Mouse (Mus musculus) CH12.LX (cell line): ENCODE measurements at regions not wholly inside any gene's neighbourhood (a gene's known extent, or its start where the extent isn't known, plus 50 kb on each side); places are given as distances from the start of the nearest gene placed in this dataset.

Experiments
- DNase-seq: peaks from one replicate; pipeline ENCODE4 v3.0.0-alpha.2; 2013; ENCODE audit errors: extremely low read depth
- H3K27ac ChIP-seq: 2 replicates; pipeline ENCODE4 v1.5.1; 2012; ENCODE audit warnings: low read depth, mild to moderate bottlenecking, control low read depth, moderate library complexity; ENCODE audit not compliant: insufficient read depth
- H3K27me3 ChIP-seq: replicated peaks from 2 replicates; pipeline ENCODE3; 2012; ENCODE audit warnings: inconsistent platforms
- H3K36me3 ChIP-seq, 2 experiments: replicated peaks in 1 of 2; 2 replicates each; pipeline versions ENCODE3 to v1.6.1; 2012; ENCODE audit warnings: inconsistent platforms in 1 of 2, low read length in 1 of 2, mild to moderate bottlenecking in 1 of 2, mixed read lengths in 1 of 2, moderate library complexity in 1 of 2; ENCODE audit not compliant: control insufficient read depth in 1 of 2, insufficient read depth in 1 of 2
- H3K4me1 ChIP-seq, 2 experiments: 2 replicates each; pipeline ENCODE4 v1.6.1; 2012; ENCODE audit warnings: inconsistent platforms in 1 of 2, moderate library complexity in 1 of 2; ENCODE audit not compliant: insufficient read depth in 2 of 2, control insufficient read depth in 1 of 2
- H3K4me2 ChIP-seq: 2 replicates; pipeline ENCODE4 v1.6.1; 2012; ENCODE audit warnings: low read depth, mild to moderate bottlenecking, control low read depth; ENCODE audit not compliant: poor library complexity, insufficient read depth, severe bottlenecking
- H3K4me3 ChIP-seq, 3 experiments: fragments of 150-350 bp in 1 of 3; sonication (generic) in 1 of 3; replicated peaks in 1 of 3; 2 replicates each; pipeline versions ENCODE3 to v1.5.1; 2011 to 2012; ENCODE audit warnings: low read depth in 2 of 3, low read length in 2 of 3, mild to moderate bottlenecking in 2 of 3, moderate library complexity in 2 of 3, control low read depth in 1 of 3, improper control_type of control experiment in 1 of 3, inconsistent platforms in 1 of 3, mixed read lengths in 1 of 3; ENCODE audit not compliant: poor library complexity in 1 of 3
- H3K79me2 ChIP-seq: replicated peaks from 2 replicates; pipeline ENCODE4 v1.6.1; 2012; ENCODE audit warnings: mild to moderate bottlenecking, moderate library complexity; ENCODE audit not compliant: control insufficient read depth, poor library complexity, insufficient read depth, severe bottlenecking; ENCODE audit errors: extremely low read depth
- H3K9ac ChIP-seq: 2 replicates; pipeline ENCODE4 v1.6.1; 2012; ENCODE audit warnings: low read depth, mild to moderate bottlenecking, control low read depth, moderate library complexity; ENCODE audit not compliant: insufficient read depth
- H3K9me3 ChIP-seq: replicated peaks from 2 replicates; pipeline ENCODE3; 2012; ENCODE audit warnings: low read length, inconsistent platforms, mixed read lengths
- BHLHE40 ChIP-seq: IDR thresholded peaks from 2 replicates; pipeline ENCODE4 v1.6.1; 2011; ENCODE audit warnings: mild to moderate bottlenecking, low read depth, low read length, improper control_type of control experiment
- CHD1 ChIP-seq: IDR thresholded peaks from 2 replicates; pipeline ENCODE4 v1.6.1; 2012; ENCODE audit warnings: low read depth, low read length, improper control_type of control experiment, inconsistent platforms
- CHD2 ChIP-seq: IDR thresholded peaks from 2 replicates; pipeline ENCODE4 v1.6.1; 2011; ENCODE audit warnings: low read length, improper control_type of control experiment
- CTCF ChIP-seq, 2 experiments: IDR thresholded peaks in 1 of 2; conservative IDR thresholded peaks in 1 of 2; 2 replicates each; pipeline ENCODE4 v1.5.1; 2011 to 2012; ENCODE audit warnings: low read depth in 2 of 2, low read length in 2 of 2, improper control_type of control experiment in 1 of 2, inconsistent platforms in 1 of 2, mild to moderate bottlenecking in 1 of 2, moderate library complexity in 1 of 2
- E2F4 ChIP-seq: IDR thresholded peaks from 2 replicates; pipeline ENCODE4 v1.6.1; 2011; ENCODE audit warnings: low read depth, low read length, improper control_type of control experiment; ENCODE audit not compliant: insufficient replicate concordance
- ELF1 ChIP-seq: IDR thresholded peaks from 2 replicates; pipeline ENCODE4 v1.6.1; 2014; ENCODE audit warnings: low read depth, mild to moderate bottlenecking, inconsistent platforms, low read length, improper control_type of control experiment
- ETS1 ChIP-seq: conservative IDR thresholded peaks from 2 replicates; pipeline ENCODE4 v1.6.1; 2012; ENCODE audit warnings: low read depth, mild to moderate bottlenecking, inconsistent platforms, low read length, improper control_type of control experiment, moderate library complexity
- GABPA ChIP-seq: IDR thresholded peaks from 2 replicates; pipeline ENCODE4 v1.6.1; 2012; ENCODE audit warnings: low read depth, low read length, improper control_type of control experiment, inconsistent platforms; ENCODE audit not compliant: insufficient replicate concordance
- IRF4 ChIP-seq: IDR thresholded peaks from 2 replicates; pipeline ENCODE4 v1.6.1; 2014; ENCODE audit warnings: low read depth, mild to moderate bottlenecking, inconsistent platforms, low read length, improper control_type of control experiment
- JUN ChIP-seq: IDR thresholded peaks from 2 replicates; pipeline ENCODE4 v1.6.1; 2011; ENCODE audit warnings: low read depth, mild to moderate bottlenecking, low read length, improper control_type of control experiment, moderate library complexity; ENCODE audit not compliant: insufficient read depth
- JUND ChIP-seq: conservative IDR thresholded peaks from 2 replicates; pipeline ENCODE4 v1.6.1; 2011; ENCODE audit warnings: low read depth, low read length, improper control_type of control experiment
- KAT2A ChIP-seq: IDR thresholded peaks from 2 replicates; pipeline ENCODE4 v1.6.1; 2012; ENCODE audit warnings: low read length, improper control_type of control experiment, inconsistent platforms; ENCODE audit not compliant: insufficient replicate concordance
- MAFK ChIP-seq: IDR thresholded peaks from 2 replicates; pipeline ENCODE4 v1.6.1; 2011; ENCODE audit warnings: low read length, improper control_type of control experiment; ENCODE audit not compliant: insufficient replicate concordance
- MAX ChIP-seq: IDR thresholded peaks from 2 replicates; pipeline ENCODE4 v1.6.1; 2011; ENCODE audit warnings: low read length, improper control_type of control experiment
- MAZ ChIP-seq: IDR thresholded peaks from 2 replicates; pipeline ENCODE4 v1.6.1; 2012; ENCODE audit warnings: low read depth, mild to moderate bottlenecking, inconsistent platforms, low read length, improper control_type of control experiment, moderate library complexity
- POLR2A ChIP-seq: IDR thresholded peaks from 2 replicates; pipeline ENCODE4 v1.6.1; 2011; ENCODE audit warnings: low read depth, mild to moderate bottlenecking, improper control_type of control experiment, low read length
- RAD21 ChIP-seq: IDR thresholded peaks from 2 replicates; pipeline ENCODE4 v1.6.1; 2011; ENCODE audit warnings: low read depth, mild to moderate bottlenecking, low read length, improper control_type of control experiment, moderate library complexity
- SIN3A ChIP-seq: IDR thresholded peaks from 2 replicates; pipeline ENCODE4 v1.6.1; 2012; ENCODE audit warnings: low read length, improper control_type of control experiment, inconsistent platforms
- SMC3 ChIP-seq: IDR thresholded peaks from 2 replicates; pipeline ENCODE4 v1.6.1; 2011; ENCODE audit warnings: low read depth, low read length, improper control_type of control experiment
- UBTF ChIP-seq: IDR thresholded peaks from 2 replicates; pipeline ENCODE4 v1.6.1; 2012; ENCODE audit warnings: low read depth, mild to moderate bottlenecking, inconsistent platforms, low read length, improper control_type of control experiment, moderate library complexity
- USF1 ChIP-seq: IDR thresholded peaks from 2 replicates; pipeline ENCODE4 v1.6.1; 2014; ENCODE audit warnings: low read depth, mild to moderate bottlenecking, inconsistent platforms, low read length, improper control_type of control experiment
- USF2 ChIP-seq: conservative IDR thresholded peaks from 2 replicates; pipeline ENCODE4 v1.6.1; 2011; ENCODE audit warnings: low read depth, low read length, improper control_type of control experiment
- ZC3H11A ChIP-seq: IDR thresholded peaks from 2 replicates; pipeline ENCODE4 v1.6.1; 2012; ENCODE audit warnings: low read depth, mild to moderate bottlenecking, inconsistent platforms, low read length, improper control_type of control experiment
- ZKSCAN1 ChIP-seq: IDR thresholded peaks from 2 replicates; pipeline ENCODE4 v1.6.1; 2012; ENCODE audit warnings: low read depth, inconsistent platforms, low read length, improper control_type of control experiment, borderline replicate concordance
- ZNF384 ChIP-seq: IDR thresholded peaks from 2 replicates; pipeline ENCODE4 v1.6.1; 2012; ENCODE audit warnings: low read depth, low read length, improper control_type of control experiment, inconsistent platforms
- dilution Hi-C: fragments of 300-500 bp; cut with MboI; formaldehyde crosslinking; loops from 2 replicates; pipeline ENCODE4 v1.14.3; 2020; ENCODE audit warnings: low sequenced_read_pairs; ENCODE audit not compliant: extremely low pct_unique_long_range_greater_than_20kb, extremely low pct_ligation_motif_present
- in situ Hi-C: fragments of 300-500 bp; cut with MboI; formaldehyde crosslinking; loops from 3 replicates; pipeline ENCODE4 v1.14.3; 2019; ENCODE audit warnings: low sequenced_read_pairs, low pct_ligation_motif_present, low pct_unique_long_range_greater_than_20kb, mixed read lengths

DNA sequence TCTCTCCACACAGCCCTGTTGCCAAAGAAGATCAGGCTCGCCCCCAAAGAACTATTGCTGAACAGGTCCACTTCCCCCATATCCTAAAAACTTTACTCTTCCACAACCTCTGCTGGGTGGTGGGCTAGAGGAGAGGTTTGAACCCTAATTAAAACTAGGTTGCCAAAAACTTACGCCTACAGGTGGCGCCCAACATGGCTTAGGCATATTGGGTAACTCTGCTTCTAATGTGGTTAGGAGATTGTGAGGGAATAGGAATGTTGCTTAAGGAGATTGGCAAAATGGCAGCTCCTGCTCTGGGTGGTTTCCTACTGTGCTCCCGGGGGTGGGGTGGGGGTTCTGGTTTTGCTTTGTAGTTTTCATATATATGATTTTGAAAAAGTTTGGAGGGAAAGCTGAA, 95.0 kb upstream of the Lemd2 start:
- Histone ChIP-seq H3K36me3 (no peaks in the 10 kb centered on the region), H3K79me2 (no peaks in the 10 kb centered on the region), H3K4me1 (no peaks in the 10 kb centered on the region), H3K9ac (no peak overlapping the region), H3K27ac (no peak overlapping the region), H3K9me3 (peaks cover 9% of the 10 kb centered on the region), H3K27me3 (peaks cover 79% of the 10 kb centered on the region), H3K4me3 (no peak overlapping the region), H3K4me2 (no peak overlapping the region)
- DNase-seq = no peak
- TF ChIP-seq SIN3A = no peak
- no peak for TF ChIP-seq CHD2
- TF ChIP-seq CTCF (conservative IDR thresholded peaks at IDR 0.05 in 1 of 2, IDR thresholded peaks at IDR 0.05 in 1 of 2; ENCODE audit: low read depth in 2 of 2, low read length in 2 of 2) = peak in 1 of 2 experiments; percentile 53; a peak in 2 of 4 replicates
- TF ChIP-seq SMC3 = peak; percentile 27
- dilution Hi-C loops = no loop called here
- in situ Hi-C loops = no loop called here

DNA sequence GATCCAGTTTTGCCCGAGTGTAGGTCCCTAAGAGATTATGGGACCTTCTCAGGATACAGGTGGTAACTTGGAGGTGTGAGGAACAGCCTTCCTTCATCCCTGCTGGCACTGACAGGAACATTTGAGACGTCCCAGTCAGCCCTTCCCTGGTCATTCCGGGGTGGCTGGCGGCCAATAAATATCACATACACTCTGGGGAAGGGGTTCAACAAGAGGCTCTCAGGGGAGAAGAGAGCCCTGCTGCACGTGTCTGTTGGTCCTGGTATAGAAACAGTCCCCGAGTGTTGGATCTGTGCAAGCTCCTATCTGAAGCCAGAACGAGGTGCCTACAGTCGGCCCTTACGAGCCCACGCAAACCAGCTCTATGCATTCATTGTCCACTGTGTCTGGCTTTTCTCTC, 94.1 kb upstream of the Lemd2 start:
- dilution Hi-C loops = no loop called here

DNA sequence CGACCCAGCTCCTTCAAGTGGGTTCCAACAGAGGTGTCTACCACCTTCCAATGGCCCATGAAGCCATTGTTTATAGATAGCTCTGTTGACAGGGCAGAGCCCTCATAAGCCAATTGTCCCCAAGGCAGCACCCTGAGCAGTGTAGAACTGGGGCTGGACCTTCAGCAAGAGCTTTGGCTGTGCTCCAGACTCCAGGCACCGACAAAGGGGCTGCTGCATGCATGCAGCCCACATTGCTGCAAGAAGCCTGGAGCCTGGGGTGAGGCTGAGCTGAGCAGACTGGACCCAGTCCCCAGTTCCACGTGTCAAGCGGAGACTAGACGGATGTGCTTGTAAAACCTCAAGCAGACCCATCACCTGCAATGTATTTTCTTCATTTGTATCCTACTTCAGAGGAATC, 91.9 kb upstream of the Lemd2 start:
- in situ Hi-C loops = no loop called here
- TF ChIP-seq MAZ (no peak), JUND (no peak), CHD2 (no peak), BHLHE40 (no peak), MAX (no peak), MAFK (no peak), IRF4 (no peak), RAD21 (no peak), ELF1 (no peak)
- Histone ChIP-seq H3K79me2 (no peaks in the 10 kb centered on the region), H3K9me3 (peaks cover 18% of the 10 kb centered on the region), H3K4me1 (no peaks in the 10 kb centered on the region), H3K9ac (no peak overlapping the region), H3K27me3 (peaks cover 61% of the 10 kb centered on the region), H3K4me3 (no peak overlapping the region), H3K27ac (no peak overlapping the region), H3K36me3 (no peaks in the 10 kb centered on the region), H3K4me2 (no peak overlapping the region)
- dilution Hi-C loops = no loop called here
- DNase-seq = no peak

More for the DNA sequence above, 94.1 kb upstream of the Lemd2 start:
- no peaks in the 10 kb centered on the region for H3K36me3 ChIP-seq
- H3K79me2 ChIP-seq = no peaks in the 10 kb centered on the region
- peaks cover 80% of the 10 kb centered on the region for H3K27me3 ChIP-seq
- peaks cover 9% of the 10 kb centered on the region for H3K9me3 ChIP-seq
- DNase-seq = no peak
- no peak overlapping the region for H3K27ac ChIP-seq
- H3K4me3 ChIP-seq = no peak overlapping the region
- in situ Hi-C loops = no loop called here
- TF ChIP-seq USF1 (no peak), USF2 (no peak), MAX (no peak), E2F4 (no peak), ZKSCAN1 (no peak), ETS1 (no peak), ZC3H11A (no peak), KAT2A (no peak), GABPA (no peak), JUN (no peak), SMC3 (no peak), ZNF384 (no peak), UBTF (no peak), CHD1 (no peak), IRF4 (no peak), POLR2A (no peak), MAZ (no peak), CTCF (conservative IDR thresholded peaks at IDR 0.05 in 1 of 2, IDR thresholded peaks at IDR 0.05 in 1 of 2; ENCODE audit: low read depth in 2 of 2, low read length in 2 of 2) (no peak)
- no peak overlapping the region for H3K9ac ChIP-seq
- H3K4me1 ChIP-seq = no peaks in the 10 kb centered on the region
- no peak overlapping the region for H3K4me2 ChIP-seq
